In genomic region chr19:32225097-32225490, GRCm38 (mm10) we compare ENCODE assay signal across 12 mouse cellular contexts.
DNase-seq lines count a peak whose midpoint lies in the region; ATAC-seq and TF ChIP-seq lines count a peak whose summit lies in the region.
"Had no signal": no experiment of that assay in that cellular context is flagged by ENCODE, and none has a peak within 500 bp of the region (broad histone marks: within the 10 kb centered on the region; RNA-seq: fewer than 3 reads in every experiment).

No protein-coding gene starts in this region.

- no peaks in the 10 kb centered on the region for H3K27me3 ChIP-seq in heart, adult 2 months (ENCODE audit: control insufficient read depth, insufficient read depth, low read length)
- no peaks in the 10 kb centered on the region for H3K27me3 ChIP-seq in heart, embryonic 10.5 days (ENCODE audit: insufficient read depth, poor library complexity, severe bottlenecking)
- H3K27me3 ChIP-seq in liver, postnatal 0 days (ENCODE audit: insufficient read depth, low read length) = no peaks in the 10 kb centered on the region
- no peaks in the 10 kb centered on the region for H3K27me3 ChIP-seq in thymus, adult 2 months (ENCODE audit: control insufficient read depth, insufficient read depth, low read length)
- H3K27me3 ChIP-seq: forebrain, embryonic 15.5 days; hindbrain, embryonic 15.5 days had no signal

- WGBS in heart, adult 2 months = 47% methylated on average over 9 of the region's 9 CpGs
- 75% methylated on average over 9 of the region's 9 CpGs for WGBS in heart, embryonic 10.5 days
- WGBS in lung, adult 2 months = 61% methylated on average over 9 of the region's 9 CpGs
- WGBS in liver, postnatal 0 days (ENCODE audit: insufficient replicate concordance) = 71% methylated on average over 9 of the region's 9 CpGs
- 96% methylated on average over 9 of the region's 9 CpGs for WGBS in thymus, adult 2 months

- H3K27ac ChIP-seq in heart, adult 2 months = peak overlapping the region; percentile 36
- no peak overlapping the region for H3K27ac ChIP-seq in heart, embryonic 10.5 days
- H3K27ac ChIP-seq in liver, postnatal 0 days (ENCODE audit: low read depth) = peak overlapping the region; percentile 64; the same call in 1 of the 2 replicates
- H3K27ac ChIP-seq in thymus, adult 2 months (ENCODE audit: control insufficient read depth, insufficient read depth, low read length) = no peak overlapping the region
- H3K27ac ChIP-seq: forebrain, embryonic 15.5 days; hindbrain, embryonic 15.5 days had no signal

- TF ChIP-seq CTCF in heart, adult 2 months (IDR thresholded peaks at IDR 0.05) = peak; percentile 62
- TF ChIP-seq CTCF in lung, adult 2 months (IDR thresholded peaks at IDR 0.05; ENCODE audit: insufficient read depth, low read length) = 0 out of 2 replicates have a peak, but pooled peaks have one; percentile 17
- TF ChIP-seq CTCF in liver, postnatal 0 days (IDR thresholded peaks at IDR 0.05; ENCODE audit: low read depth) = peak; percentile 45
- no peak for TF ChIP-seq CTCF in thymus, adult 2 months (IDR thresholded peaks at IDR 0.05; ENCODE audit: borderline replicate concordance, control insufficient read depth, extremely low read depth, insufficient read depth, low read length, poor library complexity)

- H3K4me2 ChIP-seq in liver, postnatal 0 days (ENCODE audit: low read depth, low read length) = no peak overlapping the region
- H3K4me2 ChIP-seq: forebrain, embryonic 15.5 days; hindbrain, embryonic 15.5 days had no signal

- TF ChIP-seq POLR2A in heart, adult 2 months (IDR thresholded peaks at IDR 0.05; ENCODE audit: insufficient read depth, low read depth, low read length) = no peak
- TF ChIP-seq POLR2A in lung, adult 2 months (IDR thresholded peaks at IDR 0.05; ENCODE audit: borderline replicate concordance, extremely low read depth, low read depth, low read length) = no peak
- TF ChIP-seq POLR2A in thymus, adult 2 months (IDR thresholded peaks at IDR 0.05; ENCODE audit: control insufficient read depth, extremely low read depth, insufficient read depth, low read length, poor library complexity) = no peak

- H3K9ac ChIP-seq in heart, adult 2 months (ENCODE audit: low read depth, low read length) = no peak overlapping the region
- H3K9ac ChIP-seq in liver, postnatal 0 days (replicated peaks) = no peak overlapping the region
- H3K9ac ChIP-seq: forebrain, embryonic 15.5 days; hindbrain, embryonic 15.5 days had no signal

- peak; percentile 24; the same call in 1 of the 2 replicates for ATAC-seq in liver, postnatal 0 days
- ATAC-seq: forebrain, embryonic 15.5 days had no signal

- H3K79me2 ChIP-seq in heart, adult 2 months (replicated peaks; ENCODE audit: control insufficient read depth, insufficient read depth, low read length) = peaks cover 1% of the 10 kb centered on the region; the same call in 1 of the 2 replicates

- H3K36me3 ChIP-seq in heart, adult 2 months (ENCODE audit: control insufficient read depth, insufficient read depth, low read length) = peaks cover 4% of the 10 kb centered on the region
- H3K36me3 ChIP-seq in heart, embryonic 10.5 days = peaks cover 13% of the 10 kb centered on the region; the same call in 1 of the 2 replicates
- peaks cover 20% of the 10 kb centered on the region for H3K36me3 ChIP-seq in liver, postnatal 0 days (replicated peaks; ENCODE audit: insufficient read depth, low read length)
- no peaks in the 10 kb centered on the region for H3K36me3 ChIP-seq in thymus, adult 2 months (ENCODE audit: control insufficient read depth, insufficient read depth, low read length)
- H3K36me3 ChIP-seq: forebrain, embryonic 15.5 days; hindbrain, embryonic 15.5 days had no signal

- intact Hi-C loops in heart, adult 2 months (cut with DNase I) = no loop called here

- H3K4me3 ChIP-seq in heart, adult 2 months = no peak overlapping the region
- no peak overlapping the region for H3K4me3 ChIP-seq in heart, embryonic 10.5 days
- no peak overlapping the region for H3K4me3 ChIP-seq in lung, adult 2 months (replicated peaks; ENCODE audit: extremely low read depth, low read depth, low read length)
- H3K4me3 ChIP-seq in liver, postnatal 0 days (ENCODE audit: low read depth, low read length) = no peak overlapping the region
- H3K4me3 ChIP-seq in thymus, adult 2 months (ENCODE audit: control insufficient read depth, insufficient read depth, low read length) = no peak overlapping the region
- H3K4me3 ChIP-seq: forebrain, embryonic 15.5 days; hindbrain, embryonic 15.5 days had no signal

- H3K4me1 ChIP-seq in heart, adult 2 months (ENCODE audit: control insufficient read depth, insufficient read depth, low read length) = peaks cover 10% of the 10 kb centered on the region
- no peaks in the 10 kb centered on the region for H3K4me1 ChIP-seq in heart, embryonic 10.5 days
- peaks cover 2% of the 10 kb centered on the region; the same call in 1 of the 2 replicates for H3K4me1 ChIP-seq in lung, adult 2 months (ENCODE audit: control insufficient read depth, insufficient read depth, low read length)
- H3K4me1 ChIP-seq in liver, postnatal 0 days (ENCODE audit: insufficient read depth) = peaks cover 48% of the 10 kb centered on the region
- H3K4me1 ChIP-seq in thymus, adult 2 months (replicated peaks; ENCODE audit: control insufficient read depth, insufficient read depth, low read length) = peaks cover 2% of the 10 kb centered on the region; the same call in 1 of the 2 replicates
- H3K4me1 ChIP-seq: forebrain, embryonic 15.5 days had no signal

- TF ChIP-seq EP300 in heart, adult 2 months (IDR thresholded peaks at IDR 0.05; ENCODE audit: insufficient read depth, low read depth, low read length) = no peak
- no peak for TF ChIP-seq EP300 in liver, postnatal 0 days (IDR thresholded peaks at IDR 0.05; ENCODE audit: low read depth)

- no peaks in the 10 kb centered on the region for H3K9me3 ChIP-seq in heart, embryonic 10.5 days
- 0 out of 2 replicates have a peak, but pooled peaks cover 2% of the 10 kb centered on the region for H3K9me3 ChIP-seq in liver, postnatal 0 days (ENCODE audit: low read length)
- H3K9me3 ChIP-seq: forebrain, embryonic 15.5 days; hindbrain, embryonic 15.5 days had no signal

- DNase-seq in heart, adult 2 months = peak in 1 of 2 experiments; percentile 34
- DNase-seq in heart, embryonic 10.5 days (ENCODE audit: low spot score) = no peak
- no peak for DNase-seq in lung, adult 2 months
- no peak for DNase-seq in lung, postnatal 14 days
- peak; percentile 66 for DNase-seq in adrenal gland, adult 8-10 months
- DNase-seq in liver, postnatal 0 days = no peak
- DNase-seq in thymus, adult 2 months = no peak
- no peak for DNase-seq in cerebellum, adult 9-11 months
- DNase-seq: cerebellum, adult 18-20 months; kidney, postnatal 36 days had no signal

Comparison
In these comparisons a context has a peak if more than half of its experiments do, and no peak if none do; other contexts are left out.
1. H3K27ac ChIP-seq: peak in heart, adult 2 months (single experiment) and liver, postnatal 0 days (single experiment); none in heart, embryonic 10.5 days (single experiment) and thymus, adult 2 months (single experiment).